Mouse (Mus musculus): ENCODE measurements around the gene Cort. TPM values are rescaled to one million over a fixed set of nuclear protein-coding genes. Genes with fewer than 3 reads are reported as not detected.
"Not testable (repeated sequence)": the region's sequence is repeated elsewhere in the genome, so short reads cannot be mapped to it uniquely, and the experiment has no call there.

The Cort gene
- polyA plus RNA-seq, 1 experiment from 2014 or later = 0.37 TPM

GRCm38 (mm10) chr4:149125341-149126114 lies 1.0 kb downstream of the Cort start:
- no peak overlapping the region for H3K4me3 ChIP-seq
- peaks cover 20% of the 10 kb centered on the region for H3K36me3 ChIP-seq
- no peak overlapping the region for H3K4me2 ChIP-seq (replicated peaks)
- no peak for ATAC-seq (ENCODE audit: low FRiP score, low read depth)
- 50% methylated on average over 11 of the region's 11 CpGs for WGBS
- H3K4me1 ChIP-seq = peaks cover 4% of the 10 kb centered on the region; the same call in 1 of the 2 replicates
- H3K27ac ChIP-seq (replicated peaks) = no peak overlapping the region
- no peaks in the 10 kb centered on the region for H3K27me3 ChIP-seq
- no peak overlapping the region for H3K9ac ChIP-seq (replicated peaks)
- H3K9me3 ChIP-seq = no peaks in the 10 kb centered on the region

DNA sequence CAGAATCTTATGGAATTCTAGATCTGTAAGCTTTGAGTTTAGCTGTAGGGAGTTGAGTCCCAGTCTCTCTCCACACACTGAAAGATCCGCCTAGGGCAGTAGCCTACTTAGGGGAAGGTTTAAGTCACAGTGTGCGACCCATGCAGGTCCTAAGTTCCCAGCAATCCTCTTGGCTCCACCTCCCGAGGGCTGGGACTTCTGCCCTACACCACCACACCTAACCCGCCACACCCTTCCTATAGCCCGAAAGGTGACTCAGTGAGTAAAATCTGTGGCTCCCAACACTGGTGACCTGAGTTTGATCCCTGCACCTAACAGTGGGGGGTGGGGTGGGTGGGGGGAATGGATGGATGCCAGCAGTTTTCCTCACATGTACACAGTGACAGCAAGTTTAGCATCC lies 3.1 kb downstream of the Cort start:
- Histone ChIP-seq H3K36me3 (peaks cover 10% of the 10 kb centered on the region), H3K27me3 (no peaks in the 10 kb centered on the region), H3K4me2 (replicated peaks) (no peak overlapping the region), H3K4me3 (no peak overlapping the region), H3K9ac (replicated peaks) (no peak overlapping the region), H3K27ac (replicated peaks) (no peak overlapping the region), H3K9me3 (no peaks in the 10 kb centered on the region), H3K4me1 (peaks cover 4% of the 10 kb centered on the region; the same call in 1 of the 2 replicates)
- 64% methylated on average over 5 of the region's 5 CpGs for WGBS
- no peak for ATAC-seq (ENCODE audit: low FRiP score, low read depth)

DNA sequence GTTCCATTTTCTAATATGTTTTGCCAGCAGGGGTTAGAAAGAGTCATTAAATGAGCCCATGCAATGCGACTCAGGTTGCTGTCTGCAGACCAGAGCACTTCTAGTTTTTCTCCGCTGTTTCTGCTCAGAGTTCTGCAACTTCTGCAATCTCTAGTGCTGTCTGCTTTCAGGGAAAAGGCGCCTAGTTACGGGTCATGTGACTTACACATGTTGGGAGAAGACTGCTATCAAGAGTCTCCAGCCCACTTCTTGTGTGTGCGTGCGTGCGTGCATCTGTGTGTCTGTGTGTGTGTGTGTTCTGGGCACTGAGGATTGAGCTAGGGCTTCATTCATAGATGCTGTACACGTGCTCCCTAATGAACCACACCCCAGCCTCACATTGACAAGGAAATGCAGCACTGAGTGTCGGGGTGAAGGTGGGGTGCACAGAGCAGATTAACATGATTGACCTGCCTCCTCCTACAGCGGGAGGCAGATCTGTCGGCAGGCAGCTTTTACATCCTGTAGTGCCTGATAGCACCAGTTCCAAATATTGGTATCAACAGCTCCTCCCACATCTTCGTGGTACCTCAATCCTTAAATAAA lies 6.5 kb downstream of the Cort start:
- H3K27me3 ChIP-seq; H3K4me2 ChIP-seq (replicated peaks); H3K4me1 ChIP-seq; H3K9ac ChIP-seq (replicated peaks); H3K9me3 ChIP-seq; H3K27ac ChIP-seq (replicated peaks); H3K4me3 ChIP-seq; ATAC-seq (ENCODE audit: low FRiP score, low read depth): not testable (repeated sequence)
- H3K36me3 ChIP-seq = peaks cover 12% of the 10 kb centered on the region
- WGBS = 82% methylated on average over 12 of the region's 12 CpGs

GRCm38 (mm10) chr4:149103875-149104561 lies 22.5 kb downstream of the Cort start, which contains the start of gene Dffa:
Gene Dffa (plus strand): TSS chr4:149104146.
- Histone ChIP-seq H3K4me3 (peak within 1 kb of the TSS; percentile 82), H3K36me3 (peaks cover 16% of the 10 kb centered on the region), H3K4me2 (replicated peaks) (peak within 1 kb of the TSS; percentile 87), H3K27ac (replicated peaks) (no peak within 1 kb of the TSS), H3K27me3 (no peaks in the 10 kb centered on the region), H3K9me3 (no peaks in the 10 kb centered on the region), H3K4me1 (peaks cover 15% of the 10 kb centered on the region), H3K9ac (replicated peaks) (peak within 1 kb of the TSS; percentile 84)
- ATAC-seq (ENCODE audit: low FRiP score, low read depth) = peak; percentile 88
- WGBS = under 1% methylated on average over 35 of the region's 35 CpGs

- H3K4me1 ChIP-seq = peaks cover 28% of the 10 kb centered on the region
- no peaks in the 10 kb centered on the region for H3K27me3 ChIP-seq
- H3K9me3 ChIP-seq = no peaks in the 10 kb centered on the region
- H3K27ac ChIP-seq (replicated peaks) = no peak overlapping the region
- H3K36me3 ChIP-seq = 0 out of 2 replicates have a peak, but pooled peaks cover 3% of the 10 kb centered on the region
- ATAC-seq (ENCODE audit: low FRiP score, low read depth) = no peak
- no peak overlapping the region for H3K4me2 ChIP-seq (replicated peaks)
- WGBS = 84% methylated on average over 3 of the region's 3 CpGs
- H3K9ac ChIP-seq (replicated peaks) = no peak overlapping the region
- no peak overlapping the region for H3K4me3 ChIP-seq
Measured at GRCm38 (mm10) chr4:149101456-149101855, 25.1 kb downstream of the Cort start.

DNA sequence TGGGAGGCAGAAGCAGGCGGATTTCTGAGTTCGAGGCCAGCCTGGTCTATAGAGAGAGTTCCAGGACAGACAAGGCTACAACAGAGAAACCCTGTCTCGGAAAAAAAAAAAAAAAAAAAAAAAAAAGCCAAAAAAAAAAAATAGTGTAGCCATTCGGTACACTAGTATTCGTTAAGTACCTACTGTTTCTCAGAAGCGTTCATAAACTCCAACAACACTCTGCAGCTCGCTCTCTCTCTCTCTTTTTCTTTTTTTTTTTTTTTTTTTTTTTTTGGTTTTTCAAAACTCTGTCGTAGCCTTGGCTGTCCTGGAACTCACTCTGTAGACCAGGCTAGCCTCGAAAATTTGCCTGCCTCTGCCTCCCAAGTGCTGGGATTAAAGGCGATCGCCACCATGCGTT lies 26.1 kb downstream of the Cort start:
- not testable (repeated sequence) for H3K27ac ChIP-seq (replicated peaks); H3K4me3 ChIP-seq; H3K36me3 ChIP-seq; H3K4me2 ChIP-seq (replicated peaks); ATAC-seq (ENCODE audit: low FRiP score, low read depth); H3K9ac ChIP-seq (replicated peaks); H3K9me3 ChIP-seq; H3K27me3 ChIP-seq
- peaks cover 28% of the 10 kb centered on the region for H3K4me1 ChIP-seq
- WGBS = 88% methylated on average over 12 of the region's 12 CpGs

GRCm38 (mm10) chr4:149099369-149100017 lies 27.1 kb downstream of the Cort start, which contains the start of gene Pex14:
Gene Pex14 (minus strand): TSS chr4:149099876.
- WGBS = under 1% methylated on average over 48 of the region's 50 CpGs
- peaks cover 19% of the 10 kb centered on the region for H3K4me1 ChIP-seq
- H3K9me3 ChIP-seq = no peaks in the 10 kb centered on the region
- H3K27me3 ChIP-seq = no peaks in the 10 kb centered on the region
- peak within 1 kb of the TSS; percentile 100 for H3K4me3 ChIP-seq
- 0 out of 2 replicates have a peak within 1 kb of the TSS, but pooled peaks have one; percentile 52 for H3K27ac ChIP-seq (replicated peaks)
- H3K36me3 ChIP-seq = no peaks in the 10 kb centered on the region
- peak within 1 kb of the TSS; percentile 95 for H3K9ac ChIP-seq (replicated peaks)
- peak; percentile 72 for ATAC-seq (ENCODE audit: low FRiP score, low read depth)
- peak within 1 kb of the TSS; percentile 96 for H3K4me2 ChIP-seq (replicated peaks)

DNA sequence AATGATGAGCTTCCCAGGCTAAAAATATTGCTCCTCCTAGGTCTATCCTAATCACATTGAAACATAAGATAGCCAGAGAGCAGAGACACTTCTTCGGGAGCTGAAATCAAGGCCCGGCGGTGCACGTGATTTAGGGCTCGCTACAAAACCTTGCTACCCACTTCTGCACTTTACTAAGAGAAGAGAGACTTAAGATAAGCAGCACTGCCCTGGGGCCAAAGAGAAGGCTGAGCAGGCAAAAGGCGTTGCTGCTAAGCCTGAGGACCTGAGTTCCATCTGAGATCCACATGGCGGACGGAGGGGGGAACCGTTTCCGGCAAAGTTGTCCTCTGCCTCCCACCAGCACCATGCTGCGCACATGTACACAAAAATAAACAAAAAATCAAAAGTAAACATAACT lies 28.0 kb downstream of the Cort start:
- Histone ChIP-seq H3K9me3 (no peaks in the 10 kb centered on the region), H3K4me1 (peaks cover 16% of the 10 kb centered on the region), H3K4me3 (peak overlapping the region; percentile 100), H3K27me3 (no peaks in the 10 kb centered on the region), H3K4me2 (replicated peaks) (peak overlapping the region; percentile 96), H3K27ac (replicated peaks) (no peak overlapping the region), H3K9ac (replicated peaks) (peak overlapping the region; percentile 95), H3K36me3 (peaks cover 7% of the 10 kb centered on the region; the same call in 1 of the 2 replicates)
- no peak for ATAC-seq (ENCODE audit: low FRiP score, low read depth)
- WGBS = 22% methylated on average over 11 of the region's 11 CpGs

GRCm38 (mm10) chr4:149097956-149098355 lies 28.6 kb downstream of the Cort start:
- Histone ChIP-seq H3K9me3 (no peaks in the 10 kb centered on the region), H3K27ac (replicated peaks) (no peak overlapping the region), H3K36me3 (peaks cover 11% of the 10 kb centered on the region), H3K4me1 (peaks cover 16% of the 10 kb centered on the region), H3K9ac (replicated peaks) (no peak overlapping the region), H3K4me3 (0 out of 2 replicates have a peak overlapping the region, but pooled peaks have one; percentile 100), H3K27me3 (no peaks in the 10 kb centered on the region), H3K4me2 (replicated peaks) (no peak overlapping the region)
- ATAC-seq (ENCODE audit: low FRiP score, low read depth) = no peak
- WGBS = 79% methylated on average over 3 of the region's 3 CpGs

- ATAC-seq (ENCODE audit: low FRiP score, low read depth) = no peak
- H3K4me1 ChIP-seq = no peaks in the 10 kb centered on the region
- H3K27ac ChIP-seq (replicated peaks) = no peak overlapping the region
- WGBS = 92% methylated on average over 8 of the region's 8 CpGs
- no peak overlapping the region for H3K4me2 ChIP-seq (replicated peaks)
- H3K36me3 ChIP-seq = peaks cover 19% of the 10 kb centered on the region
- H3K27me3 ChIP-seq = no peaks in the 10 kb centered on the region
- no peak overlapping the region for H3K4me3 ChIP-seq
- no peaks in the 10 kb centered on the region for H3K9me3 ChIP-seq
- no peak overlapping the region for H3K9ac ChIP-seq (replicated peaks)
Measured at GRCm38 (mm10) chr4:149091364-149091763, 35.2 kb downstream of the Cort start.

GRCm38 (mm10) chr4:149085381-149085780 lies 41.2 kb downstream of the Cort start:
- Histone ChIP-seq H3K27me3 (no peaks in the 10 kb centered on the region), H3K4me2 (replicated peaks) (no peak overlapping the region), H3K4me1 (no peaks in the 10 kb centered on the region), H3K9ac (replicated peaks) (no peak overlapping the region), H3K9me3 (no peaks in the 10 kb centered on the region), H3K4me3 (no peak overlapping the region), H3K27ac (replicated peaks) (no peak overlapping the region), H3K36me3 (no peaks in the 10 kb centered on the region)
- 80% methylated on average over 5 of the region's 5 CpGs for WGBS
- no peak for ATAC-seq (ENCODE audit: low FRiP score, low read depth)

All from midbrain, embryonic 12.5 days (tissue).